Mouse (Mus musculus): ENCODE results near the gene Commd4. TPM values are rescaled to one million over a fixed set of nuclear protein-coding genes. Genes with fewer than 3 reads are reported as not detected.
A peak's percentile ranks its signal among the peaks of the same experiment; 100 is the strongest.

Commd4 gene
- polyA plus RNA-seq, 1 experiment from 2014 or later: 61.5 TPM

- no peak for ATAC-seq (ENCODE audit: insufficient number of reproducible peaks, low FRiP score)
- H3K27ac ChIP-seq (ENCODE audit: poor library complexity, severe bottlenecking): no peak overlapping the region
- 75% methylated on average over 17 of the region's 17 CpGs for WGBS
These were observed 16.4 kb downstream of the Commd4 start for GRCm38 (mm10) chr9:57141417-57142353.

GRCm38 (mm10) chr9:57139571-57139970 lies 18.6 kb downstream of the Commd4 start:
- Histone ChIP-seq H3K27me3 (replicated peaks) (no peaks in the 10 kb centered on the region), H3K9ac (no peak overlapping the region), H3K4me2 (no peak overlapping the region), H3K4me1 (replicated peaks) (no peaks in the 10 kb centered on the region), H3K4me3 (no peak overlapping the region), H3K27ac (ENCODE audit: poor library complexity, severe bottlenecking) (no peak overlapping the region), H3K36me3 (peaks cover 98% of the 10 kb centered on the region), H3K9me3 (replicated peaks) (no peaks in the 10 kb centered on the region)
- no peak for ATAC-seq (ENCODE audit: insufficient number of reproducible peaks, low FRiP score)
- WGBS: 93% methylated on average over 5 of the region's 5 CpGs

More at GRCm38 (mm10) chr9:57141417-57142353, 16.4 kb downstream of the Commd4 start:
- Histone ChIP-seq H3K4me2 (no peak overlapping the region), H3K9me3 (replicated peaks) (no peaks in the 10 kb centered on the region), H3K27me3 (replicated peaks) (no peaks in the 10 kb centered on the region), H3K4me1 (replicated peaks) (no peaks in the 10 kb centered on the region), H3K9ac (no peak overlapping the region), H3K4me3 (no peak overlapping the region), H3K36me3 (peaks cover 78% of the 10 kb centered on the region)

- no peaks in the 10 kb centered on the region for H3K9me3 ChIP-seq (replicated peaks)
- no peaks in the 10 kb centered on the region for H3K27me3 ChIP-seq (replicated peaks)
- H3K27ac ChIP-seq (ENCODE audit: poor library complexity, severe bottlenecking): no peak overlapping the region
- H3K4me3 ChIP-seq: no peak overlapping the region
- H3K4me1 ChIP-seq (replicated peaks): no peaks in the 10 kb centered on the region
- H3K9ac ChIP-seq: no peak overlapping the region
- no peak overlapping the region for H3K4me2 ChIP-seq
- ATAC-seq (ENCODE audit: insufficient number of reproducible peaks, low FRiP score): no peak
- 86% methylated on average over 9 of the region's 9 CpGs for WGBS
- H3K36me3 ChIP-seq: peaks cover 98% of the 10 kb centered on the region
These were observed 19.0 kb downstream of the Commd4 start for GRCm38 (mm10) chr9:57139110-57139509.

- Histone ChIP-seq H3K9ac (no peak overlapping the region), H3K36me3 (peaks cover 95% of the 10 kb centered on the region), H3K4me3 (no peak overlapping the region), H3K4me2 (no peak overlapping the region), H3K27ac (ENCODE audit: poor library complexity, severe bottlenecking) (no peak overlapping the region), H3K4me1 (replicated peaks) (no peaks in the 10 kb centered on the region), H3K9me3 (replicated peaks) (no peaks in the 10 kb centered on the region), H3K27me3 (replicated peaks) (no peaks in the 10 kb centered on the region)
- WGBS: 92% methylated on average over 6 of the region's 6 CpGs
- no peak for ATAC-seq (ENCODE audit: insufficient number of reproducible peaks, low FRiP score)
These were observed 19.6 kb downstream of the Commd4 start for GRCm38 (mm10) chr9:57138507-57138906.

- Histone ChIP-seq H3K4me1 (replicated peaks) (no peaks in the 10 kb centered on the region), H3K36me3 (peaks cover 88% of the 10 kb centered on the region), H3K27ac (ENCODE audit: poor library complexity, severe bottlenecking) (no peak overlapping the region), H3K27me3 (replicated peaks) (no peaks in the 10 kb centered on the region), H3K9ac (no peak overlapping the region), H3K4me3 (no peak overlapping the region), H3K4me2 (no peak overlapping the region), H3K9me3 (replicated peaks) (no peaks in the 10 kb centered on the region)
- ATAC-seq (ENCODE audit: insufficient number of reproducible peaks, low FRiP score): no peak
- WGBS: 90% methylated on average over 9 of the region's 9 CpGs
These were observed 20.4 kb downstream of the Commd4 start for GRCm38 (mm10) chr9:57137777-57138176.

GRCm38 (mm10) chr9:57137246-57137645 lies 20.9 kb downstream of the Commd4 start:
- H3K4me1 ChIP-seq (replicated peaks): no peaks in the 10 kb centered on the region
- ATAC-seq (ENCODE audit: insufficient number of reproducible peaks, low FRiP score): no peak
- 84% methylated on average over 6 of the region's 6 CpGs for WGBS
- H3K9ac ChIP-seq: no peak overlapping the region
- peaks cover 83% of the 10 kb centered on the region for H3K36me3 ChIP-seq
- no peak overlapping the region for H3K4me2 ChIP-seq
- H3K4me3 ChIP-seq: no peak overlapping the region
- H3K9me3 ChIP-seq (replicated peaks): no peaks in the 10 kb centered on the region
- no peak overlapping the region for H3K27ac ChIP-seq (ENCODE audit: poor library complexity, severe bottlenecking)
- H3K27me3 ChIP-seq (replicated peaks): no peaks in the 10 kb centered on the region

- H3K4me2 ChIP-seq: peak within 1 kb of the TSS; percentile 94
- peaks cover 44% of the 10 kb centered on the region for H3K36me3 ChIP-seq
- peak within 1 kb of the TSS; percentile 96 for H3K27ac ChIP-seq (ENCODE audit: poor library complexity, severe bottlenecking)
- H3K4me3 ChIP-seq: peak within 1 kb of the TSS; percentile 87
- no peaks in the 10 kb centered on the region for H3K27me3 ChIP-seq (replicated peaks)
- H3K4me1 ChIP-seq (replicated peaks): peaks cover 11% of the 10 kb centered on the region
- no peaks in the 10 kb centered on the region for H3K9me3 ChIP-seq (replicated peaks)
- ATAC-seq (ENCODE audit: insufficient number of reproducible peaks, low FRiP score): peak; percentile 93
- under 1% methylated on average over 58 of the region's 58 CpGs for WGBS
- peak within 1 kb of the TSS; percentile 85 for H3K9ac ChIP-seq
These were observed 27.3 kb downstream of the Commd4 start, which contains the start of gene Man2c1 for GRCm38 (mm10) chr9:57130577-57131433. Man2c1 (plus strand) TSS chr9:57130690.

GRCm38 (mm10) chr9:57129641-57130040 lies 28.5 kb downstream of the Commd4 start:
- Histone ChIP-seq H3K4me1 (replicated peaks) (peaks cover 11% of the 10 kb centered on the region), H3K9me3 (replicated peaks) (no peaks in the 10 kb centered on the region), H3K27ac (ENCODE audit: poor library complexity, severe bottlenecking) (no peak overlapping the region), H3K9ac (peak overlapping the region; percentile 42; the same call in 1 of the 2 replicates), H3K36me3 (peaks cover 41% of the 10 kb centered on the region), H3K27me3 (replicated peaks) (no peaks in the 10 kb centered on the region), H3K4me3 (peak overlapping the region; percentile 87), H3K4me2 (peak overlapping the region; percentile 94)
- no peak for ATAC-seq (ENCODE audit: insufficient number of reproducible peaks, low FRiP score)

- Histone ChIP-seq H3K4me3 (no peak overlapping the region), H3K27me3 (replicated peaks) (no peaks in the 10 kb centered on the region), H3K27ac (ENCODE audit: poor library complexity, severe bottlenecking) (no peak overlapping the region), H3K9me3 (replicated peaks) (no peaks in the 10 kb centered on the region), H3K9ac (no peak overlapping the region), H3K4me2 (no peak overlapping the region), H3K4me1 (replicated peaks) (0 out of 2 replicates have a peak, but pooled peaks cover 1% of the 10 kb centered on the region), H3K36me3 (peaks cover 72% of the 10 kb centered on the region)
- WGBS: 90% methylated on average over 13 of the region's 13 CpGs
- no peak for ATAC-seq (ENCODE audit: insufficient number of reproducible peaks, low FRiP score)
These were observed 40.8 kb downstream of the Commd4 start for GRCm38 (mm10) chr9:57117261-57117755.

Data from heart, embryonic 12.5 days (tissue).